Mouse (Mus musculus) hindbrain, embryonic 13.5 days (tissue): ENCODE measurements around the gene Atrn. TPM values are rescaled to one million over a fixed set of nuclear protein-coding genes. Genes with fewer than 3 reads are reported as not detected.

Experiments
- ATAC-seq: fragments of 200-750 bp; cut with Nextera tagmentation; 2 replicates; pipeline ENCODE4 v1.8.0; 2017; ENCODE audit warnings: moderate TSS enrichment; ENCODE audit not compliant: low FRiP score
- H3K27ac ChIP-seq: fragments of 300-500 bp; sonication (generic); 2 replicates; pipeline ENCODE4 v1.5.1; 2015; ENCODE audit warnings: inconsistent platforms, mild to moderate bottlenecking, moderate library complexity
- H3K27me3 ChIP-seq: fragments of 300-500 bp; sonication (generic); 2 replicates; pipeline ENCODE4 v1.6.1; 2015; ENCODE audit warnings: mild to moderate bottlenecking, inconsistent platforms
- H3K36me3 ChIP-seq: fragments of 300-500 bp; sonication (generic); 2 replicates; pipeline ENCODE4 v1.6.1; 2015; ENCODE audit warnings: mild to moderate bottlenecking, inconsistent platforms
- H3K4me1 ChIP-seq: fragments of 300-500 bp; sonication (generic); replicated peaks from 2 replicates; pipeline ENCODE4 v1.6.1; 2015; ENCODE audit warnings: inconsistent platforms
- H3K4me2 ChIP-seq: fragments of 300-500 bp; sonication (generic); 2 replicates; pipeline ENCODE4 v1.6.1; 2015; ENCODE audit warnings: inconsistent platforms, mild to moderate bottlenecking, moderate library complexity
- H3K4me3 ChIP-seq: fragments of 300-500 bp; sonication (generic); 2 replicates; pipeline ENCODE4 v1.5.1; 2015; ENCODE audit warnings: mild to moderate bottlenecking, inconsistent platforms
- H3K9ac ChIP-seq: fragments of 300-500 bp; sonication (generic); 2 replicates; pipeline ENCODE4 v1.6.1; 2015; ENCODE audit warnings: mild to moderate bottlenecking, inconsistent platforms
- H3K9me3 ChIP-seq: fragments of 300-500 bp; sonication (generic); 2 replicates; pipeline ENCODE4 v1.6.1; 2016; ENCODE audit warnings: inconsistent platforms
- WGBS: fragments of 180-500 bp; shearing (Covaris S2); methylation state at CpG from one replicate; pipeline ENCODE4 v1.1.7; 2015; 5-methylcytosine and 5-hydroxymethylcytosine counted together
- microRNA-seq: library from miRNA; unstranded; fragments of <30 nt; microRNA quantifications from one replicate; pipeline ENCODE4, GENCODE M21; 2016
- polyA plus RNA-seq: library from polyadenylated mRNA; unstranded; fragments of >200 nt; fragmentation: Nextera tagmentation; extraction: Ambion mirVana; gene quantifications from 2 replicates; pipeline ENCODE4 v1.2.1, GENCODE M21; 2015

Gene Atrn
- polyA plus RNA-seq, 1 experiment from 2014 or later = 12.1 TPM

DNA sequence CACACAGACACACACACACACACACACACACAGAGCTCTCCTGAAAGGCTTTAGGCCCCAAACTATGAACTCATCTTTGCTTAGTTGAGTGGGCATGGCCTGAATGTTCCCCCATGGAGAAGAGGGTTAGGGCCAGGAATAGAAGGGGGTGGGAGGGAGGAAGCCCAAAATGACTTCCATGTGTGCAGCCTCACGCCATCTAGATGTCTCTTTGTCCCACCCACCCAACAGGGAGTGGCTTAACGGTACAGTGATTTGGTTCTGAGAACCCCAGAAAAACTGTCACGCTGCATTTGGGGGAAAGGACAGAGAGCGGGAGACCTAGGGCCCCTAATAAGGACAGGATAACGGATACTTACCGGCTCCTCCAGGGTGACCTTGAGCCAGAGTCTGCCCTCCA is 154.5 kb downstream of the Atrn start:
- ATAC-seq = no peak
- 55% methylated on average over 6 of the region's 6 CpGs for WGBS
- H3K27me3 ChIP-seq = peaks cover 56% of the 10 kb centered on the region
- H3K4me2 ChIP-seq = no peak overlapping the region
- no peak overlapping the region for H3K9ac ChIP-seq
- H3K27ac ChIP-seq = no peak overlapping the region
- no peaks in the 10 kb centered on the region for H3K9me3 ChIP-seq
- H3K36me3 ChIP-seq = no peaks in the 10 kb centered on the region
- peaks cover 24% of the 10 kb centered on the region for H3K4me1 ChIP-seq
- no peak overlapping the region for H3K4me3 ChIP-seq

GRCm38 (mm10) chr2:131061607-131062006 is 155.3 kb downstream of the Atrn start:
- no peaks in the 10 kb centered on the region for H3K9me3 ChIP-seq
- ATAC-seq = no peak
- 75% methylated on average over 5 of the region's 5 CpGs for WGBS

GRCm38 (mm10) chr2:131063404-131063864 is 157.1 kb downstream of the Atrn start, which contains the start of gene Adam33:
Adam33 (minus strand) TSS chr2:131063814.
- Histone ChIP-seq H3K9ac (peak within 1 kb of the TSS; percentile 53; the same call in 1 of the 2 replicates), H3K27me3 (peaks cover 48% of the 10 kb centered on the region), H3K4me1 (peaks cover 17% of the 10 kb centered on the region), H3K9me3 (no peaks in the 10 kb centered on the region), H3K4me2 (peak within 1 kb of the TSS; percentile 53), H3K36me3 (no peaks in the 10 kb centered on the region), H3K4me3 (peak within 1 kb of the TSS; percentile 30), H3K27ac (no peak within 1 kb of the TSS)
- 3% methylated on average over 23 of the region's 27 CpGs for WGBS
- no peak for ATAC-seq

More at GRCm38 (mm10) chr2:131061607-131062006, 155.3 kb downstream of the Atrn start:
- H3K4me2 ChIP-seq = no peak overlapping the region
- H3K36me3 ChIP-seq = no peaks in the 10 kb centered on the region
- H3K27ac ChIP-seq = no peak overlapping the region
- H3K27me3 ChIP-seq = peaks cover 54% of the 10 kb centered on the region
- H3K4me3 ChIP-seq = no peak overlapping the region
- H3K4me1 ChIP-seq = peaks cover 17% of the 10 kb centered on the region
- H3K9ac ChIP-seq = no peak overlapping the region

DNA sequence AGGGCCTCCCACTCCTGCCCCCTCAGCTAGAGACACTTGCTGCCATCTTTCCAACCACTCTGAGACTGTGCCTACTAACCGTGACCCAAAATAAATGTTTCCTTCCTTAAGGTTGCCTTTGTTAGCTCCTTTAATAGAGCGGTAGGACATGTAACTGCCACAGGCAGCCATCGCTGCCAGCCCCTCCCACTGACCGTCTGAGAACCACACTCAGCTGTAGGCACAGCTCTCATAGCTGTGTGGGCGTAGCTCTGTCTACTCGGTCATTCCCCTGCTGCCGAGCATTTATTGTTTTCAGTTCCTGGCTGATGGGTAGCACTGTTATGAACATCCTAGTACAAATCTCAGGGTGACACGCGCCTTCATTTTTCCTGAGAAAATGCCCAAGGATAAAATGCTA is 160.0 kb downstream of the Atrn start:
- no peak overlapping the region for H3K4me2 ChIP-seq
- no peak overlapping the region for H3K27ac ChIP-seq
- peaks cover 44% of the 10 kb centered on the region for H3K27me3 ChIP-seq
- H3K4me3 ChIP-seq = no peak overlapping the region
- WGBS = 70% methylated on average over 9 of the region's 9 CpGs
- peaks cover 11% of the 10 kb centered on the region for H3K4me1 ChIP-seq
- no peak for ATAC-seq
- no peaks in the 10 kb centered on the region for H3K9me3 ChIP-seq
- H3K36me3 ChIP-seq = no peaks in the 10 kb centered on the region
- no peak overlapping the region for H3K9ac ChIP-seq

DNA sequence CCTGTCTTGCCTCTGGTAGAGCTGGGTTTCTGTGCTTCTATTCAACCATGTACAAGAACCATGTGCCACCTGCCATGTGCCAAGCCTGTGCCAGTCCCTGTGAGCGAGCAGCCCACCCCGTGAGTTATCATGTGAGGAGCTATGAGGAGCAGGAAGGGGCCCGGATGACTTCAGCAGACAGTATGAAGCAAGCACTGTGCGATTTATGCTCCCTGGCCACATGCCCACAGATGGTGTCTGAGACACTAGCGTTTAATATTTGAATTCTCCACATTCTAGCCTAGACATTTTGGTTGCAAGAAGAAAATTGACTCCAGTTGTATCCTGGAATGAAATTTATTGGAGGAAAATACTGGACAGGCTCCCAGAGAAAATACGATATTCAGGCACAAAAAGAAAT is 161.2 kb downstream of the Atrn start:
- Histone ChIP-seq H3K4me2 (no peak overlapping the region), H3K27ac (no peak overlapping the region), H3K27me3 (peaks cover 33% of the 10 kb centered on the region), H3K9me3 (no peaks in the 10 kb centered on the region), H3K36me3 (no peaks in the 10 kb centered on the region), H3K9ac (no peak overlapping the region), H3K4me3 (no peak overlapping the region), H3K4me1 (peaks cover 11% of the 10 kb centered on the region)
- no peak for ATAC-seq
- WGBS = 80% methylated on average over 6 of the region's 6 CpGs

GRCm38 (mm10) chr2:131072536-131072935 is 166.2 kb downstream of the Atrn start:
- Histone ChIP-seq H3K27ac (no peak overlapping the region), H3K4me1 (no peaks in the 10 kb centered on the region), H3K27me3 (0 out of 2 replicates have a peak, but pooled peaks cover 2% of the 10 kb centered on the region), H3K36me3 (no peaks in the 10 kb centered on the region), H3K9me3 (no peaks in the 10 kb centered on the region), H3K4me3 (no peak overlapping the region), H3K4me2 (no peak overlapping the region), H3K9ac (no peak overlapping the region)
- ATAC-seq = no peak
- 89% methylated on average over 10 of the region's 10 CpGs for WGBS

Small RNA genes within 50 kb of the gene (microRNA-seq; reads per million reads assigned to microRNA genes)
- gene Mir6973b = not detected

Other genes starting within 250 kb of the Atrn start
- gene Ddrgk1, start 241.8 kb upstream of the Atrn start, polyA plus RNA-seq = 72.0 and 74.1 TPM in 2 replicates
- 141 and 143 TPM in 2 replicates for gene Itpa, start 238.9 kb upstream of the Atrn start, polyA plus RNA-seq
- gene Slc4a11, start 209.0 kb upstream of the Atrn start, polyA plus RNA-seq = 0.32 and 1.1 TPM in 2 replicates
- gene 4930402H24Rik, start 89 bp upstream of the Atrn start, polyA plus RNA-seq = 96.1 and 104 TPM in 2 replicates
- gene Gfra4, start 136.6 kb downstream of the Atrn start, polyA plus RNA-seq = 26.7 and 28.7 TPM in 2 replicates
- 0.70 and 0.91 TPM in 2 replicates for gene Adam33, start 157.3 kb downstream of the Atrn start, polyA plus RNA-seq
- 0.18 and 0.23 TPM in 2 replicates for gene Siglec1, start 180.3 kb downstream of the Atrn start, polyA plus RNA-seq
- 3.9 and 4.6 TPM in 2 replicates for gene Hspa12b, start 220.8 kb downstream of the Atrn start, polyA plus RNA-seq
- gene Gm11037, start 227.0 kb downstream of the Atrn start, polyA plus RNA-seq = not detected in 2 replicates